Mouse (Mus musculus) spleen, adult 2 months (tissue): Measurements from ENCODE around the gene Sec22b.

ENCODE experiments used
- CTCF ChIP-seq: fragments of 200-500 bp; IDR thresholded peaks from 2 replicates; pipeline ENCODE4 v1.5.1; 2011; ENCODE audit warnings: mild to moderate bottlenecking, inconsistent platforms; ENCODE audit not compliant: insufficient read depth, insufficient read length, insufficient replicate concordance; ENCODE audit errors: extremely low read depth
- POLR2A ChIP-seq: fragments of 200-500 bp; IDR thresholded peaks from 2 replicates; pipeline ENCODE4 v1.6.1; 2011; ENCODE audit warnings: low read depth, low read length, inconsistent platforms

GRCm38 (mm10) chr3:97940511-97941204 lies 39.7 kb downstream of the Sec22b start:
- TF ChIP-seq CTCF (no peak), POLR2A (no peak)
